16 mouse cellular contexts compared by ENCODE assay signal in the genomic region with DNA sequence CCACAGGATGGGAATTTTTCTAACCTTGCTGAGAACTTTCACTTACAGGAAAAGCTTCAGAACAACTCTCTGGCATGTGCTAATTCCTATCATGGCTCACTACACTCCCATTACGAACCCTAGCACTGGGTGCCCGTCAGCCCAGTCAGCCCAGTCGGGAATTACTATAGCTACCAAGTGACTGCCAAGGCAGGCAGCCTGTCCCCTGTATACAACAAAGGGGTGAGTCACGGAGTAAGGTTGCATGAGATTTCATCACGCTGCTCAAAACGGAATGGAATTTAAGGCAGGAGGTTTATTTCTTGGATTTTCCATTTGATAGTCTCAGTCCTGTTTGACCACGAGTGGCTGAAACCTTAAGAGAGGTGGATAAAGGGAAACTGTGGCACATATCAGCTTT. TPM values are rescaled to one million over a fixed set of nuclear protein-coding genes. Genes with fewer than 3 reads are reported as not detected.
DNase-seq lines count a peak whose midpoint lies in the region; ATAC-seq and TF ChIP-seq lines count a peak whose summit lies in the region.
"Had no signal": no experiment of that assay in that cellular context is flagged by ENCODE, and none has a peak within 500 bp of the region (broad histone marks: within the 10 kb centered on the region; RNA-seq: fewer than 3 reads in every experiment).

No protein-coding gene starts in this region.

- no peaks in the 10 kb centered on the region for H3K27me3 ChIP-seq in kidney, embryonic 14.5 days (ENCODE audit: control insufficient read depth, insufficient read depth, low read length)
- H3K27me3 ChIP-seq in C2C12 (ENCODE audit: control insufficient read depth, insufficient read depth, insufficient read length) (no peaks in the 10 kb centered on the region), myocyte (ENCODE audit: control insufficient read depth, insufficient read depth, insufficient read length) (no peaks in the 10 kb centered on the region)
- H3K27me3 ChIP-seq: embryonic facial prominence, embryonic 15.5 days had no signal

- H3K36me3 ChIP-seq in kidney, embryonic 14.5 days (ENCODE audit: control insufficient read depth, insufficient read depth, low read length) = peaks cover 13% of the 10 kb centered on the region; the same call in 1 of the 2 replicates
- H3K36me3 ChIP-seq in C2C12 (ENCODE audit: control insufficient read depth, insufficient read depth) (peaks cover 38% of the 10 kb centered on the region), myocyte (ENCODE audit: control insufficient read depth, insufficient read depth) (peaks cover 34% of the 10 kb centered on the region)

- no peak for DNase-seq in kidney, adult 8-10 months
- peak; percentile 91 for DNase-seq in NIH3T3 (ENCODE audit: low read depth)
- no peak for DNase-seq in layer of hippocampus, postnatal 25 days (ENCODE audit: extremely low spot score in 1 of 2, low spot score in 1 of 2)
- DNase-seq in heart, postnatal 14 days = no peak
- DNase-seq: forebrain, postnatal 0 days; heart, postnatal 4 days; lung, adult 2 months; retina, postnatal 1 day had no signal

- H3K4me1 ChIP-seq in kidney, embryonic 14.5 days (ENCODE audit: control insufficient read depth, insufficient read depth, low read length) = no peaks in the 10 kb centered on the region

- H3K4me2 ChIP-seq in kidney, embryonic 14.5 days (replicated peaks; ENCODE audit: low read depth, low read length) = no peak overlapping the region
- H3K4me2 ChIP-seq in myocyte (ENCODE audit: low read depth) = peak overlapping the region; percentile 26
- H3K4me2 ChIP-seq: embryonic facial prominence, embryonic 15.5 days; limb, embryonic 15.5 days had no signal

- intact Hi-C loops in heart, postnatal 14 days (cut with DNase I) = no loop called here

- H3K4me3 ChIP-seq in kidney, embryonic 14.5 days (ENCODE audit: low read length) = no peak overlapping the region
- no peak overlapping the region for H3K4me3 ChIP-seq in C2C12 (ENCODE audit: insufficient read depth, poor library complexity, severe bottlenecking)
- H3K4me3 ChIP-seq in myocyte = no peak overlapping the region
- H3K4me3 ChIP-seq: embryonic facial prominence, embryonic 15.5 days; heart, embryonic 10.5 days; left cerebral cortex, adult 2 months; limb, embryonic 15.5 days had no signal

- TF ChIP-seq POLR2A in myocyte (IDR thresholded peaks at IDR 0.05; ENCODE audit: insufficient read length, low read depth) = peak; percentile 45

- H3K27ac ChIP-seq in kidney, embryonic 14.5 days (ENCODE audit: low read depth, low read length) = no peak overlapping the region
- H3K27ac ChIP-seq: embryonic facial prominence, embryonic 15.5 days; heart, embryonic 10.5 days; left cerebral cortex, adult 2 months; limb, embryonic 15.5 days had no signal

- H3K79me2 ChIP-seq in C2C12 (ENCODE audit: control insufficient read depth, insufficient read depth) = peaks cover 18% of the 10 kb centered on the region
- peaks cover 9% of the 10 kb centered on the region for H3K79me2 ChIP-seq in myocyte (ENCODE audit: control insufficient read depth, insufficient read depth)

- no peak for TF ChIP-seq CTCF in C2C12 (IDR thresholded peaks at IDR 0.05; ENCODE audit: control insufficient read depth, insufficient read depth, insufficient read length)

- peaks cover 4% of the 10 kb centered on the region for H3K79me3 ChIP-seq in C2C12 (ENCODE audit: low read depth)

- H3ac ChIP-seq in C2C12 (ENCODE audit: control insufficient read depth, insufficient read length, low read depth) (no peak overlapping the region), myocyte (ENCODE audit: control insufficient read depth, insufficient read length) (no peak overlapping the region)

- H3K9ac ChIP-seq in kidney, embryonic 14.5 days (ENCODE audit: low read depth, low read length) = no peak overlapping the region
- H3K9ac ChIP-seq: embryonic facial prominence, embryonic 15.5 days; forebrain, postnatal 0 days; limb, embryonic 15.5 days had no signal

- WGBS in kidney, embryonic 14.5 days = 60% methylated on average over 7 of the region's 7 CpGs

- ATAC-seq in kidney, embryonic 14.5 days (ENCODE audit: low FRiP score, low TSS enrichment) = peak; percentile 44; the same call in 1 of the 2 replicates
- ATAC-seq: forebrain, postnatal 0 days; inflammation-experienced regulatory T-cells, adult 6 months had no signal

- no peaks in the 10 kb centered on the region for H3K9me3 ChIP-seq in kidney, embryonic 14.5 days (ENCODE audit: control insufficient read depth, low read length)
- H3K9me3 ChIP-seq: embryonic facial prominence, embryonic 15.5 days; heart, embryonic 10.5 days; limb, embryonic 15.5 days had no signal

TF ChIP-seq in C2C12, 6 proteins besides CTCF, POLR2A, EP300 and RAD21:
- TF ChIP-seq MAX (IDR thresholded peaks at IDR 0.05) (no peak), FOSL1 (IDR thresholded peaks at IDR 0.05; ENCODE audit: insufficient read depth, low read length, poor library complexity, severe bottlenecking) (peak; percentile 37), USF1 (IDR thresholded peaks at IDR 0.05; ENCODE audit: low read depth) (no peak), CEBPB (IDR thresholded peaks at IDR 0.05; ENCODE audit: low read depth) (peak; percentile 95), MYOG (IDR thresholded peaks at IDR 0.05; ENCODE audit: control insufficient read depth, extremely low read depth, insufficient read length) (no peak), MYOD1 (IDR thresholded peaks at IDR 0.05; ENCODE audit: control insufficient read depth, insufficient read length, low read depth) (no peak)

TF ChIP-seq in myocyte, 11 proteins besides CTCF, POLR2A, EP300 and RAD21:
- TF ChIP-seq CEBPB (IDR thresholded peaks at IDR 0.05; ENCODE audit: insufficient read depth, poor library complexity, severe bottlenecking) = peak; percentile 100
- peak in 1 of 3 experiments; percentile 23 for TF ChIP-seq MYOG (IDR thresholded peaks at IDR 0.05; ENCODE audit: control insufficient read depth in 1 of 3, insufficient read depth in 1 of 3, insufficient read length in 2 of 3, low read depth in 2 of 3)
- no peak for TF ChIP-seq USF1 (IDR thresholded peaks at IDR 0.05; ENCODE audit: low read depth)
- peak; percentile 10 for TF ChIP-seq MAX (IDR thresholded peaks at IDR 0.05; ENCODE audit: low read depth)
- no peak for TF ChIP-seq TCF3 (IDR thresholded peaks at IDR 0.05; ENCODE audit: insufficient read length, low read depth)
- TF ChIP-seq MYOD1 (IDR thresholded peaks at IDR 0.05; ENCODE audit: control insufficient read depth in 1 of 3, insufficient read length in 2 of 3, low read depth in 2 of 3) = peak in 1 of 3 experiments; percentile 20
- TF ChIP-seq SRF (IDR thresholded peaks at IDR 0.05; ENCODE audit: control insufficient read depth, insufficient read length, low read depth) = no peak
- TF ChIP-seq POLR2AphosphoS2 (IDR thresholded peaks at IDR 0.05; ENCODE audit: insufficient read length, low read depth) = peak; percentile 88

RNA-seq across cellular contexts. Expression of gene Tgif1, which starts 16.5 kb away (rescaled TPM):
- 82.8 and 88.6 TPM in 2 replicates for polyA plus RNA-seq in kidney, embryonic 14.5 days (2014; fragmentation: Nextera tagmentation; extraction: Ambion mirVana)
- polyA plus RNA-seq in C2C12 (2012; fragmentation: generic; extraction: Trizol) = 46.7 TPM
- polyA plus RNA-seq in myocyte (2012; fragmentation: generic; extraction: Trizol) = 75.2 TPM
- total RNA-seq in layer of hippocampus, postnatal 25 days (2021) = 1 to 10 TPM; 1.9 to 2.3 TPM
- total RNA-seq in heart, postnatal 14 days (2021) = 10 to 100 TPM in 1 of 2 experiments, 1 to 10 TPM in 1; 8.5 to 10.1 TPM
